Mouse (Mus musculus): ENCODE measurements around the gene Chga. TPM values are rescaled to one million over a fixed set of nuclear protein-coding genes. Genes with fewer than 3 reads are reported as not detected.

Gene Chga
- polyA plus RNA-seq, 1 experiment from 2014 or later, result 5.2 TPM

GRCm38 (mm10) chr12:102596410-102596809 is 41.6 kb downstream of the Chga start:
- no peaks in the 10 kb centered on the region for H3K9me3 ChIP-seq (ENCODE audit: control insufficient read depth, low read depth, low read length)
- no peaks in the 10 kb centered on the region for H3K27me3 ChIP-seq (ENCODE audit: control insufficient read depth, insufficient read depth, low read length)
- H3K9ac ChIP-seq (replicated peaks; ENCODE audit: low read depth, low read length), result no peak overlapping the region
- ATAC-seq (ENCODE audit: insufficient number of reproducible peaks, insufficient read depth, low FRiP score, low read depth), result no peak
- H3K36me3 ChIP-seq (ENCODE audit: control insufficient read depth, insufficient read depth, low read length), result no peaks in the 10 kb centered on the region
- H3K4me1 ChIP-seq (ENCODE audit: control insufficient read depth, insufficient read depth, low read length), result peaks cover 30% of the 10 kb centered on the region
- no peak overlapping the region for H3K4me2 ChIP-seq (replicated peaks; ENCODE audit: low read depth, low read length)
- H3K27ac ChIP-seq (ENCODE audit: low read length), result no peak overlapping the region; the same call in 1 of the 2 replicates
- 71% methylated on average over 7 of the region's 7 CpGs for WGBS
- H3K4me3 ChIP-seq (ENCODE audit: low read depth, low read length), result no peak overlapping the region

- Histone ChIP-seq H3K36me3 (ENCODE audit: control insufficient read depth, insufficient read depth, low read length) (no peaks in the 10 kb centered on the region), H3K4me2 (replicated peaks; ENCODE audit: low read depth, low read length) (no peak overlapping the region), H3K27me3 (ENCODE audit: control insufficient read depth, insufficient read depth, low read length) (no peaks in the 10 kb centered on the region), H3K27ac (ENCODE audit: low read length) (peak overlapping the region; percentile 39; the same call in 1 of the 2 replicates), H3K9me3 (ENCODE audit: control insufficient read depth, low read depth, low read length) (no peaks in the 10 kb centered on the region), H3K9ac (replicated peaks; ENCODE audit: low read depth, low read length) (no peak overlapping the region), H3K4me1 (ENCODE audit: control insufficient read depth, insufficient read depth, low read length) (peaks cover 30% of the 10 kb centered on the region), H3K4me3 (ENCODE audit: low read depth, low read length) (no peak overlapping the region)
- peak; percentile 59; the same call in 1 of the 2 replicates for ATAC-seq (ENCODE audit: insufficient number of reproducible peaks, insufficient read depth, low FRiP score, low read depth)
- whole genome bisulfite sequencing, result 30% methylated on average over 4 of the region's 4 CpGs
Observed at GRCm38 (mm10) chr12:102597466-102597865, 42.7 kb downstream of the Chga start.

DNA sequence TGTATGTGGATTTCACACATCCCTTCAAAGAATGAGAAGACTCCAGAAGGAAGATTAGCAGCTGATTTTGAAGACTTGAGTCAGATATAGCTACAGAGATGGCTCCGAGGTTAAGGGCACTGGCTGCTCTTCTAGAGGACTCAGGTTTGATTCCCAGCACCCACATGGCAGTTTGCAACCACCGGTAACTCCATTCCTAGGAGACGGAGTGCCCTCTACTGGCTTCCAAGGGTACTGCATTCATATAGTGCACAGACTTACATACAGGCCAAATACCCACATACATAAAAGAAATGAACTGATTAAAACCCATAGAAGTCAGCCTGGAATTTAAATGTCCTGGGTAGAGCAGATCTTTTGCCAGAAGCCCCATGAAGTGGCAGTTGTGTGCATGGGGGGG is 43.8 kb downstream of the Chga start:
- H3K4me3 ChIP-seq (ENCODE audit: low read depth, low read length), result no peak overlapping the region
- no peak for ATAC-seq (ENCODE audit: insufficient number of reproducible peaks, insufficient read depth, low FRiP score, low read depth)
- H3K4me1 ChIP-seq (ENCODE audit: control insufficient read depth, insufficient read depth, low read length), result peaks cover 26% of the 10 kb centered on the region
- H3K36me3 ChIP-seq (ENCODE audit: control insufficient read depth, insufficient read depth, low read length), result no peaks in the 10 kb centered on the region
- no peak overlapping the region for H3K9ac ChIP-seq (replicated peaks; ENCODE audit: low read depth, low read length)
- H3K27ac ChIP-seq (ENCODE audit: low read length), result no peak overlapping the region
- no peaks in the 10 kb centered on the region for H3K9me3 ChIP-seq (ENCODE audit: control insufficient read depth, low read depth, low read length)
- H3K4me2 ChIP-seq (replicated peaks; ENCODE audit: low read depth, low read length), result no peak overlapping the region
- WGBS, result 94% methylated on average over 3 of the region's 3 CpGs
- H3K27me3 ChIP-seq (ENCODE audit: control insufficient read depth, insufficient read depth, low read length), result no peaks in the 10 kb centered on the region

- WGBS, result 75% methylated on average over 7 of the region's 7 CpGs
- Histone ChIP-seq H3K4me2 (replicated peaks; ENCODE audit: low read depth, low read length) (no peak overlapping the region), H3K4me3 (ENCODE audit: low read depth, low read length) (no peak overlapping the region), H3K27me3 (ENCODE audit: control insufficient read depth, insufficient read depth, low read length) (no peaks in the 10 kb centered on the region), H3K9ac (replicated peaks; ENCODE audit: low read depth, low read length) (no peak overlapping the region), H3K9me3 (ENCODE audit: control insufficient read depth, low read depth, low read length) (no peaks in the 10 kb centered on the region), H3K36me3 (ENCODE audit: control insufficient read depth, insufficient read depth, low read length) (no peaks in the 10 kb centered on the region), H3K27ac (ENCODE audit: low read length) (no peak overlapping the region), H3K4me1 (ENCODE audit: control insufficient read depth, insufficient read depth, low read length) (peaks cover 15% of the 10 kb centered on the region)
- no peak for ATAC-seq (ENCODE audit: insufficient number of reproducible peaks, insufficient read depth, low FRiP score, low read depth)
Observed at GRCm38 (mm10) chr12:102599801-102600200, 45.0 kb downstream of the Chga start.

GRCm38 (mm10) chr12:102600345-102600744 is 45.6 kb downstream of the Chga start:
- H3K27me3 ChIP-seq (ENCODE audit: control insufficient read depth, insufficient read depth, low read length), result no peaks in the 10 kb centered on the region
- WGBS, result 67% methylated on average over 6 of the region's 6 CpGs
- H3K9me3 ChIP-seq (ENCODE audit: control insufficient read depth, low read depth, low read length), result no peaks in the 10 kb centered on the region
- no peak overlapping the region for H3K9ac ChIP-seq (replicated peaks; ENCODE audit: low read depth, low read length)
- no peak for ATAC-seq (ENCODE audit: insufficient number of reproducible peaks, insufficient read depth, low FRiP score, low read depth)
- no peaks in the 10 kb centered on the region for H3K36me3 ChIP-seq (ENCODE audit: control insufficient read depth, insufficient read depth, low read length)
- no peak overlapping the region for H3K27ac ChIP-seq (ENCODE audit: low read length)
- H3K4me3 ChIP-seq (ENCODE audit: low read depth, low read length), result no peak overlapping the region
- peaks cover 15% of the 10 kb centered on the region; the same call in 1 of the 2 replicates for H3K4me1 ChIP-seq (ENCODE audit: control insufficient read depth, insufficient read depth, low read length)
- no peak overlapping the region for H3K4me2 ChIP-seq (replicated peaks; ENCODE audit: low read depth, low read length)

- Histone ChIP-seq H3K4me1 (ENCODE audit: control insufficient read depth, insufficient read depth, low read length) (peaks cover 14% of the 10 kb centered on the region; the same call in 1 of the 2 replicates), H3K27ac (ENCODE audit: low read length) (no peak overlapping the region), H3K9ac (replicated peaks; ENCODE audit: low read depth, low read length) (no peak overlapping the region), H3K27me3 (ENCODE audit: control insufficient read depth, insufficient read depth, low read length) (no peaks in the 10 kb centered on the region), H3K4me2 (replicated peaks; ENCODE audit: low read depth, low read length) (no peak overlapping the region), H3K9me3 (ENCODE audit: control insufficient read depth, low read depth, low read length) (no peaks in the 10 kb centered on the region), H3K36me3 (ENCODE audit: control insufficient read depth, insufficient read depth, low read length) (no peaks in the 10 kb centered on the region), H3K4me3 (ENCODE audit: low read depth, low read length) (no peak overlapping the region)
- 56% methylated on average over 8 of the region's 8 CpGs for WGBS
- no peak for ATAC-seq (ENCODE audit: insufficient number of reproducible peaks, insufficient read depth, low FRiP score, low read depth)
Observed at GRCm38 (mm10) chr12:102601847-102602246, 47.1 kb downstream of the Chga start.

- Histone ChIP-seq H3K9ac (replicated peaks; ENCODE audit: low read depth, low read length) (no peak overlapping the region), H3K27me3 (ENCODE audit: control insufficient read depth, insufficient read depth, low read length) (no peaks in the 10 kb centered on the region), H3K4me1 (ENCODE audit: control insufficient read depth, insufficient read depth, low read length) (peaks cover 8% of the 10 kb centered on the region; the same call in 1 of the 2 replicates), H3K27ac (ENCODE audit: low read length) (no peak overlapping the region), H3K4me3 (ENCODE audit: low read depth, low read length) (no peak overlapping the region), H3K9me3 (ENCODE audit: control insufficient read depth, low read depth, low read length) (no peaks in the 10 kb centered on the region), H3K4me2 (replicated peaks; ENCODE audit: low read depth, low read length) (no peak overlapping the region), H3K36me3 (ENCODE audit: control insufficient read depth, insufficient read depth, low read length) (no peaks in the 10 kb centered on the region)
- WGBS, result 69% methylated on average over 9 of the region's 9 CpGs
- no peak for ATAC-seq (ENCODE audit: insufficient number of reproducible peaks, insufficient read depth, low FRiP score, low read depth)
Observed at GRCm38 (mm10) chr12:102602255-102603041, 47.7 kb downstream of the Chga start.

- no peaks in the 10 kb centered on the region for H3K9me3 ChIP-seq (ENCODE audit: control insufficient read depth, low read depth, low read length)
- no peak overlapping the region for H3K27ac ChIP-seq (ENCODE audit: low read length)
- no peak overlapping the region for H3K4me2 ChIP-seq (replicated peaks; ENCODE audit: low read depth, low read length)
- no peak overlapping the region for H3K9ac ChIP-seq (replicated peaks; ENCODE audit: low read depth, low read length)
- no peaks in the 10 kb centered on the region for H3K36me3 ChIP-seq (ENCODE audit: control insufficient read depth, insufficient read depth, low read length)
- no peaks in the 10 kb centered on the region for H3K4me1 ChIP-seq (ENCODE audit: control insufficient read depth, insufficient read depth, low read length)
- 85% methylated on average over 6 of the region's 6 CpGs for WGBS
- H3K4me3 ChIP-seq (ENCODE audit: low read depth, low read length), result no peak overlapping the region
- ATAC-seq (ENCODE audit: insufficient number of reproducible peaks, insufficient read depth, low FRiP score, low read depth), result no peak
- no peaks in the 10 kb centered on the region for H3K27me3 ChIP-seq (ENCODE audit: control insufficient read depth, insufficient read depth, low read length)
Observed at GRCm38 (mm10) chr12:102605607-102606006, 50.8 kb downstream of the Chga start.

DNA sequence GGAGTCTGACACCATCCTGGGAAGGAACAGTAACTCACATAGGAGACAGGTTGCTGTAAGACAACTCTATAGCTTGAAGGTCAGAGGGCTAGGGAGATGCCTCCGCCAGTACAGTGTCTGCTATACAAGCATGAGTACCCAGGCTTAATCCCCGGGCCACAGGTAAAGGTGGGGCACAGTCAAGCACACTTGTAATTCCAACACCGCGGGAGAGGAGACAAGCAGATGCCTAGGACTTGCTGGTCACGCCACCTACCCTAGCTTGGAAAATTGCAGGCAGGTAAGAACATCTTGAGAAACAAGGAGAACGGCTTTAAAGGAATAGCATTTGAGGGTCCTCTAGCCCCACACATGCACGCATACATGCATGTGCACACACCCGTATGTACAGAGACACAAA is 52.3 kb downstream of the Chga start:
- ATAC-seq (ENCODE audit: insufficient number of reproducible peaks, insufficient read depth, low FRiP score, low read depth), result no peak
- no peaks in the 10 kb centered on the region for H3K27me3 ChIP-seq (ENCODE audit: control insufficient read depth, insufficient read depth, low read length)
- H3K36me3 ChIP-seq (ENCODE audit: control insufficient read depth, insufficient read depth, low read length), result no peaks in the 10 kb centered on the region
- H3K4me2 ChIP-seq (replicated peaks; ENCODE audit: low read depth, low read length), result no peak overlapping the region
- no peaks in the 10 kb centered on the region for H3K4me1 ChIP-seq (ENCODE audit: control insufficient read depth, insufficient read depth, low read length)
- 89% methylated on average over 8 of the region's 8 CpGs for WGBS
- H3K4me3 ChIP-seq (ENCODE audit: low read depth, low read length), result no peak overlapping the region
- no peaks in the 10 kb centered on the region for H3K9me3 ChIP-seq (ENCODE audit: control insufficient read depth, low read depth, low read length)
- no peak overlapping the region for H3K27ac ChIP-seq (ENCODE audit: low read length)
- H3K9ac ChIP-seq (replicated peaks; ENCODE audit: low read depth, low read length), result no peak overlapping the region

All from stomach, embryonic 14.5 days (tissue).